Mouse (Mus musculus): Measurements from ENCODE around the gene Olig1. TPM values are rescaled to one million over a fixed set of nuclear protein-coding genes. Genes with fewer than 3 reads are reported as not detected.

The Olig1 gene
- total and polyA plus RNA-seq, 3 experiments, result 0.37 to 0.86 (median 0.49) TPM

DNA sequence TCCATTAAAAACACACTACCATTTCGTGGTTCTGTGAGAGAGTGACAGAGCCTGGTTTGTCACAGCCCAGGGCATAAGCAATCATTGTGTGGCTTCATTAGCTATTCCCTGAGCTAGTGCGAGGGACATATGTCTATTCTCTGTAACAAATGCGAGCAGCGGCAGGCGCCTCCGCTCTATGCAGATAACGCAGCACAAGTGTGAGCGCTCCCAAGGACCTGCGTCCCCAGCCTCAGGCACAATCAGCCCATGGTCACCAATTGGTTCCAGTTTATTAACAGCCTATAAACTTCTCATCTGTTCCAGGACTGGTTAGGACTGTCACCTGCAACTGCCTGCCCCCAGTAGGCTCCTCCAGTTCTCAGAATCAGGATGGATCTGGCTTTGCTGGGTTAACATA is 23.3 kb upstream of the Olig1 start:
- no peak for DNase-seq

DNA sequence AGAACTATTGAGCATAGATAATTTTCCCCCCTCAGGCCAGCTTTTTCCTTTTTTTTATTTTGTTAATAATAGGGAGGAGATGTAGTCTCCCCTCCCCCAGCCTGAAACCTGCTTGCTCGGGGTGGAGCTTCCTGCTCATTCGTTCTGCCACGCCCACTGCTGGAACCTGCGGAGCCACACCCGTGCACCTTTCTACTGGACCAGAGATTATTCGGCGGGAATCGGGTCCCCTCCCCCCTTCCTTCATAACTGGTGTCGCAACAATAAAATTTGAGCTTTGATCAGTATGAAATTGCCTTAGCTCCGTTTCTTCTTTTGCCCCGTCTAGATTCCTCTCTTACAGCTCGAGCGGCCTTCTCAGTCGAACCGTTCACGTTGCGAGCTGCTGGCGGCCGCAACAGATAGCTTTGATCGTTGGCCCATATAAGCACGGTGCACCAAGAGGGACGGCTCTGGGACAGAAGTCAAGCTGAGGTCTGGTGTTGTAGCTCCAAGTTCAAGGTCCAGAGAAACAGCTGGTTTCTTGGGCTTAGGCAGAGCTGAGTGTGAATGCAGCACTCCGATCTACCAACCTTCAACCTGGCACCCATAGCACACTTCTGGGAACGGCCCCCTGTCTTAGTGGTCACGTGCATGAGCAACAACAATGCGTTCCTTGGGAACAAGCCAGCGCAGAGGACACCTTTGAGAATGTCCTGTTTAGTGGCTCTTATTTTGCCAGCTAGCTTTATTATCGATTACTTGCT is 14.0 kb upstream of the Olig1 start:
- peak; percentile 6 for DNase-seq

DNA sequence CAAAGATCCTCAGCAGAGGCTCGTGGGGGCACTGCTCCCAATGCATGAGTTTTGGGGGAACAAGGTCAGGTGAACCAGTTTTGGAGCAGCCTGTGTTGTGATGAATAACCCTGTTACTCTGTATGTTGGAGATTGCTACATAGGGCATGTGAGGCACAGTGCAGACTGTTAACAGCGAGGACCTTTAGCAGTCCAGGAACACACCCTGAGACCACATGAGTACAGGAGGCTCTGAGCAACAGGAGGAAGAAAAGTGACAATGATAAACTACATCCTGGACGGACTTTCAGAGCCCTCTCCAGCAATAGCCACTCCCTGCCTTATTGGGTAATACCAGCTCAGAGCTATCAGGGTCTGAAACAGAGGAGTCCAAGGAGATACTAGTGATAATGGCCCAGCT is 10.6 kb upstream of the Olig1 start:
- DNase-seq, result no peak

DNA sequence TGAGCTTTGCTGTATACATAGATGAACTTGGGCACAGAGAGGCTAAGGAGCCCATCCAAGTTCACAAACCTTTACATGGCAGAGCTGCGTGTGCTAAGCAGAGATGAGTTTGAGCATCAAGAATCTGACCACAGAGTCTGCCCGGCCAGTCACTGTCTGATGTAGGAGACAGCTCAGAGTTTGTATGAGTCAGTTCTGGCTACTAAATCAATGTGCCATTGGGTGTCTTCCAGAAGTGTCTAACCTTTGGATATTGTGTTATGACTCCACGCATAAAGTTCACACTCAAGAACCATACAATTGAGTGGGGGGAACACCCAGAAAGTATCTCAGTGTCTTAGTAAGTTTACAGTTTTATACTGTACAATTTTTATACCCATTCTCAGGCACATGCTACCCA is 8.7 kb upstream of the Olig1 start:
- peak; percentile 11 for DNase-seq

DNA sequence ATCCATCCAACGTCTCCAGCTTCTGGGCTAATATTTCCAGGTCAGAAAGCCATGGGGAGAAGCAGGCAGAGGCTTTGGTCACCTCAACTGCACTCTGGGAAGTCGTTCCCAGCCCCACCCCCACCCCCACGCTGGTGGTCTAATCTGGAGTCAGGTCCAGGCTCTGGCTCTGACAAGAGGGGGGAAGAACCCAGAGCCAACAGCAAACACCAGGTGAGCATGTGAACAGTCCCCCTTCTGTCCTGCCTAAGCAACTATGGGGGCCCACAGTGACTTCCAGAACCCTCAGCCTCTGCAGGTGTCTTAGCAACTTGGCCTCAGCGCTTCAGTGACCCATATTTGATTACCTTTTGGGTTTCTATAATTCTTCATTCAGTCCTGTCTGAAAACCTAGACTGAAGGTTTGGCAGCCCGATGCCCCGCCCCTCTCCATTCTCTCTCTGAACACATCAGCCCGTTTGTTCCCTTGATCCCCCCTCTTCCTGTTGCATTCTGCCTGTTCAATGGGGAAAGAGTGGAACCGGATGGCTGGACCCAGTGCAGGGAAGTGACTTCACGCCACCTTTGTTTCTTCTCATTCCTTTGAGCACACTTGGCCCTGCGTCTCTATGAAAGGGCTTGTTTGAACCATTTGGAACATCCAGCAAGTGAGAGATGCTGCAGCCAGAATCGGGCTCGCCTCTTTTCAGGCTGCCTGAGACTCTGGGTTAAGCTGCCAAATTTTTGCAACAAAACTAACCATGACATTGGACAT is 6.9 kb upstream of the Olig1 start:
- no peak for DNase-seq

DNA sequence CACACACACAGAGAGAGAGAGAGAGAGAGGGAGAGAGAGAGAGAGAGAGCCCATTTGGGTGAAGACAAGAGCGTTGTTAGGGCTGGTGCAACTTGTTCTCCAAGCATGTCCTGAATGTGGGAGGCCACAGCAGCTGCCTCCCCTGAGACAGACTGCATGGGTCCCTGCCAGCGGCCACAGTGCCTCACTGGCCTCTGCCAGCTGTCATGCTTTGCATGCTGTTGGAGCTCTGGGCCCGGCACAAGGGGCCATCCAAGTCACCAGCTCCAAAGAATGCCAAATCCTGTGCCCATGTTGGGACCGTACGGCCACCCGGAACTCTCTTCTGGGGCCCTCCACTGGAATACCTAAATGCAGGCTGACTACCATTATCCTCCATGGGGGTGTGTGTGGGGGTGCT is 3.6 kb upstream of the Olig1 start:
- DNase-seq, result peak; percentile 29

DNA sequence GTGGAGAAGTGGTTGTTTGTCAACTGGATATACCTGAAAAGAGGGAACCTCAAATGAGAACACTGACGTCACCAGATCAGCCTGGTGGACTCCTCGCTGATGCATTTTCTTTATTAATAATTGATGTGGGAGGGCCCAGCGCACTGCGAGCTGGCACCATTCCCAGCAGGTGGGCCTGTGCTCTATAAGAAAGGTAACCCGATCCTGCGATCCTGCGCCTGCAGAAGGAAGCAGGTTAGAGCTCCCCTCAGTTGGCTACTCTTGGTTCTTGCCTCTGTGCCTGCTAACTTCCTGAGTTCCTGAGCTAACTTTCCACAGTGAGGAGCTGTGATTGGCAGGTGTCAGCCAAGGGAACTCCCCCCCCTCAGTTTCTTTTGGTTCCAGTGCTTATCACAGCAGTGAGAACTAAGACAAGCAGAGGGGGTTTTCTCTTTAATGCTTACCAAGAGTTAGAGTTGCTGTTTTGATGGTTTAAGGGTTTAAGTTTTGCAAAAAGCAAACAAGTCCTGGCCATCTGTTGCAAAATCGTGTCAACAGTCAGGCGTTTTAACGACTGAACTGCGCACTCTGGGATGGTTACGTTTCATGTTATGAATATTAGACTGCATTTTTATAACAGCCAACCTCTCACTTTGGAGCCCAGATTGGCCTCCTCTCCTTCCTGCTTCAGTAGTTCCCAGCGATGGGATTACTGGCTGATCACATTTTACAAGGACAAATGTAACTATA is 684 bp upstream of the Olig1 start:
- no peak for DNase-seq

DNA sequence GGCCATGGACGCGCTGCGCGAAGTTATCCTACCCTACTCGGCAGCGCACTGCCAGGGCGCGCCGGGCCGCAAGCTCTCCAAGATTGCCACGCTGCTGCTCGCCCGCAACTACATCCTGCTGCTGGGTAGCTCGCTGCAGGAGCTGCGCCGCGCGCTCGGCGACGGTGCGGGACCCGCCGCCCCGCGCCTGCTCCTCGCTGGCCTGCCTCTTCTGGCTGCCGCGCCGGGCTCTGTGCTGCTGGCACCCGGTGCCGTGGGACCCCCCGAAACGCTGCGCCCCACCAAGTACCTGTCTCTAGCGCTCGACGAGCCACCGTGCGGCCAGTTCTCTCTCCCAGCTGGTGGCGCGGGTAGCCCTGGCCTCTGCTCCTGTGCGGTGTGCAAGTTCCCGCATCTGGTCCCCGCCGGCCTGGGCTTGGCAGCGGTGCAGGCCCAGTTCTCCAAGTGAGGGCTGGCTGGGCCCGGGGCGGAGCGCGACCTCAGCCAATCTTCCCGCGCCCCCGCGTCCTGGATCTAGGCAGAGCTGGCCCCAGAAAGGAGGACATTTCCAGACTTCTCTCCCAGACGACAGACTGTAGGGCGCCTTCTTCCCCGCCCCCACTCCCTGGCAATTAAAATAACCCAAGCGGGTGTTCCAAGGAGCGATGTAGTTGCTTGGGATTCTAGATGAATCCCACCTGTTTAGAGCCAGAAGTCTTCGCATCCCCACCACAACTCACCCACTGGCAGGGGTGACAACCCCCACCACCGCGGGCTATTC is 820 bp downstream of the Olig1 start:
- DNase-seq, result no peak

DNA sequence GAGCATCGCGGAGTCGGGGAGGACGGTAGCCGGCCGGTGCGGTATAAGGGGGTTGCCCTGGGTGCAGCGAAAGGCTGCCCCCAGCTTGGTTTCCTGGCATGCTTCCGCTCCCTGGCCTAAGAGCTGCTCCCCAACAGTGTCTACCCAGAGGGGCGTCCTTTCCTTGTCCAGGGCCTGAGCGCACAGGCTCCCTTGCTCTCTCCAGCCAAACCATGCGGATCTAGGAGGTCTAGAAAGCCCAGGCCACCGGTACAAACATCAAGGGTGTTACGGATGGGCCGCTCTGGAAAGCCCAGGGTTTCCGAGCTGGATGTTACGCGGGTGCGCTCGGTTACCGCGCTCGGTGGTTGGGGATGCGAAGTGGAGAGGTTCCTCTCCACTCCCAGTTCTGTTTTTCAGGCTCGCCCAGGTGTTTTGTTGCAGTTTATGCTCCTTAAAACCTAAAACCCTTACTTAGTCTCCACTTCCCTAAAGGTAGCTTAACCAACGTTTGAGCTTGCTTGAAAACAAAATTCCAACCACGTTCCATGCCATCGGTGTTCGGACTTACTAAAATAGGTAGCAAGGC is 1.5 kb downstream of the Olig1 start:
- no peak for DNase-seq

DNA sequence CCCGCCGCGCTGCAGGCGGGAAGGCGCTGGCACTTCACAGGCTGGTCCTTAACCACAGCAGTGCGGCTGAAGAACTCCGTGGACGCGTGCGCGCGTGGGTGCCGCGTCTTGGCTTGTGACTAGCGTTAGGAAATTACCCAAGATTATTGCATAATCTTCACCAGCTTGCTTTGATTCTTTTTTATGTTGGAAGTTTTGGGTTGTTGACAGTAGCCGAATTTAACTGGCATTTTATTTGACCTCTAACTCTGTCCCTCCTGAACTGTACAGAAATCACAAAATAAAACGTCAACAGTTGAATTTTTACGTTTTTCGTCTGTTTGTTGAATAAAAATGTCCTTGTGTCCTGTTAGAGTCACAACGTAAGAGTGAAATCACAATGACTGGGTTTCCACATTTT is 2.1 kb downstream of the Olig1 start:
- DNase-seq, result peak; percentile 10

DNA sequence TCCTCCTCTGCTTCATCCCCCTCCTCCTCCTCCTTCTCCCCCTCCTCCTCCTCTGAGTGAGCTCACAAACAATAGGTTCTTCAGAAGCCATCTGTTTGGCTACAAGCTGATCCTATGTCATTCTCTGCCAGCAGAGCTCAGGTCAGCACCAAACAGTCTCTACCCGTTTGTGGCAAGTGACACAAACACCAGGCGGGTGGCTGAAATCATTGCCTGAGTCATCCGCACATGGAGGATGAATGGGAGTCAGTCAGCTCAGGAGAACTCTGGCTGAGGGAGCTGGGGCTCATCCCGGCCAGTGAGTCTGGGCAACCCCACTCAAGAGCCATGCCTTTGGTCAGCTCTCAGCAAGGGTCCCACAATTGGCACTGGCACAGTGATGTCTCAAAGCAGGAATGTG is 10.9 kb downstream of the Olig1 start:
- peak; percentile 56 for DNase-seq

DNA sequence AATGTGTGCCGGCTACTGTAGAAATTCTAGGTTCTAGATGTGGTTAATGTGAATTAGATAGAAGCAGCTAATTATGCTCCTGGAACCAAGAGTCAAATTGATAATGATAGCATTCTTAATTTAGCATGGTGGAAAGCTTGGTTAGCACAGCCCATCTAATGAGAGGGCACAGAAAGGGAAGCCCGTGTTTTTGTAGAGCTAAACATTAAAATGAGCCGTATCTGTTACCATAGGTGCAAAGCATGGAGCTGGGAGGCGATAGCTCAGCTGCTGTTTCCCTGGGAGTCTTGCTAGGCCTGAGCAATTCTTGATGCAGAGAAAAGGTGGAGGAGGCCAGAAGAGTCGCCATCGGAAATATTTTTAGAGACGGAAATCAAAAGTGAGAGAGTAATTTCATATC is 22.5 kb downstream of the Olig1 start:
- no peak for DNase-seq

DNA sequence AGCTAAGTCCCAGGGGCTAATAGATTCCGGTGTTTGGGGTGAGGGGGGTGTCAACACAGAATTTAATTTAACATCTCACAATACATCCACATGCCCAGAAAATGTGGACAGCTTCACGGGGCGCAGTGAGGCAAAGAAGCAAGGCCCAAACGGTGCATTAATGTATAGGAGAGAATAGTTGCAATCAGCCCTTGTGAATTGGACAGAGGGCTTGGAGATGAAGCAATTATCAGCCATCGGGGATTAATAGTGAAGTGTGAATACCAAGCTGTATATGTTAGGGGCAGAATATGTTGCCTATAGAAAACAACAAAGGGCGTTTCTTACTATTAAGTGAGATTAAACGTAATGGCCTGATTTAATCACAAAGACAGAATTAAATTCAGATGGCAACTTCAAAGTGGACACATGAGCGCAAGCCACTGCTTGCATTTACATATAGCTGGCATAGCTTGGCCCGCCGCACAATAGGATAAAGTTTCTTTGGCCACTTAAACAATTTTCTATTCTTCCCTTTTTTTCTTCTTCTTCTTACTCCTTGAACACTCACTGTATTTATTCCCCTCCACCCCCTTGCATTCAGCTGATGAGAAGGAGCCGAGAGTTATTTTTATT is 23.3 kb downstream of the Olig1 start:
- DNase-seq, result no peak

DNA sequence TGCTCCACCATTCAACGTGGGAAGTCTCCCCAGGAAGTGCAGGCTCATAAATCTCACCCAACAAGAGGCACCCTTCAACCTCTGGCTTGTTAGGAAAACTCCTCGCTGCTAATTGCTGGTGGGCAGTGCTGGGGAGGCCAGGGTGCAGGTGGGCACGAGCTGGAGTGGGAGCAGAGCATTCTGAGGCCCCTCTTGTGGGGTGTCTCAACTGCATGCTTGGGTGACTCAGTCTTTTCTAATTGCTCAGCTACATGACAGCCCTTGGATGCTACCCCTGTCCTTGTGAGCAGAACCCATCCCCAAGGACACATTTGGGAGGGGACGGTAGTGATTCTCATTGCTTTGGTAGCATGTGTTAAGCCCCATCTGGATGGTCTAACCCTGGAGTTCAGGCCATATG is 28.2 kb downstream of the Olig1 start:
- peak; percentile 61 for DNase-seq

DNA sequence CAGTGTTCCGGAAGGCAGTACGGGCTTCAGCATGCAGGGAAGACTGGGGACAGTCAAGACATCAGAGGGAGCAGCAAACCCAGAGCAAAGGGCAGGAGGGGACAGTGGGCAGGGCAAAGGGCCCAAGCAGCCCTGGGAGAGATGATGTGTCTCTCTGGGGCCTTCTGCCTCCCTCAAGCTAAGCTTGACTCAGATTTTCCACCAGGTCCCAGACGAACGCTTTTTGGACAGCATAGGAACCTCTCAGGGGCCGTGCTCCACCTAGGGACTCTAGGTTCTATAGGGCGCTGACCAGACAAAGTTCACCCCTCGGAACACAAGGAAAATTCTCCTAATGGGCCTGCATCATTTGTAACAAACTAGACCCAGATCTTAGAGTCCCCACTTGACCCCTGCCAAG is 29.8 kb downstream of the Olig1 start:
- no peak for DNase-seq

DNA sequence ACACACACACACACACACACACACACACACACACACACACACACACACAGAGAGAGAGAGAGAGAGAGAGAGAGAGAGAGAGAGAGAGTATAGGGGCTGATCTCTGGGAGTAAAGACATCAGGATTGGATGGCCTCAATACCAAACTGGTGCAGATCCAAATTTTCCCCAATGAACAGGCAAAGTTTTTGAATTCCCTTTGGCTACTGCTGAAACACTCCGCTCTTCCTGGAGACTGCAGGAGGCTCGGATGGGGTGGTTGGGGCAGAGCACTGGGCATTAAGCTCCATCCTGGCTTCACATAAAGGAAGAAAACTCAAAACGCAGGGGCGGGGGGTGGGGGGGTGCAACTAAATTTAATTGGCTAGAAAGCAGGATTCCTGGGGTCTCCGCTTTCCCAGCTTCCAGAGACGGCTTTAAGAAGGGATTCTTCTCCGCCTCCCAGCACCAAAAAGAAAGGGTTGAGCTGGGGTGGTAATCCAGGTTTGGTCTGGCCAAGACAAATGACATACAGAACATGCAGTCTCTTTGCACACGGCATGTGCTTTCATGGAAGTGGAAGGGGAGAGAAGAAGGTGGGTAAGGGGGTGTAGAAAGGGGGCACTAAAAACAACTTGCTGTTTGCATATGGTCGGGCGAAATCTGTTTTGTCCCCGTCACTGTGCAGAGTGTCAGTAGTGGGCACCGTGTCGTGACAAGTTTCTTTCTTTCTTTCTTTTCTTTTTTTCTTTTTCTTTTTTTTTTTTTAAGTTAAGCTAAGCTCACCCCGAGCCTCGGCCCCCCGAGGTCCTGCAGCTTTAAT is 31.3 kb downstream of the Olig1 start:
- DNase-seq, result no peak

DNA sequence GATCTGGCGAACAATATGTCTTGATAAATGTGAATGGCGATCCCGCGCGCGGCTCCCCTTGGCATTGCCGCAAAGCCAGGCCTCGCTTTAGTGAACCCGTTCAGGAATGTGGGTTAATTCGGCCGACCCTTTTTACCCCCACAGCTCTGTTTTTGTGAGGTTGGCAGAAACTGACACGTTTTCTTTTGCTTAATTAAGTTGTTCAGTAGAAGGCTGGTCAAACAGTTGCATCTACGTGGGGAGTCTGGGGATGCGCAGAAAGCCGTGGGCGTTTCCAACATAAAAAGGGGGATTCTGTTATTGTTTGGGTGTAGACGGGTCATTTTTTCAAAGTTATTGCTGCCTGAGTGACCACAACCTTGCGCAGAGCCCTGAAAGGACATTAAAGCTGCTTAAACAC is 31.9 kb downstream of the Olig1 start:
- DNase-seq, result no peak

DNA sequence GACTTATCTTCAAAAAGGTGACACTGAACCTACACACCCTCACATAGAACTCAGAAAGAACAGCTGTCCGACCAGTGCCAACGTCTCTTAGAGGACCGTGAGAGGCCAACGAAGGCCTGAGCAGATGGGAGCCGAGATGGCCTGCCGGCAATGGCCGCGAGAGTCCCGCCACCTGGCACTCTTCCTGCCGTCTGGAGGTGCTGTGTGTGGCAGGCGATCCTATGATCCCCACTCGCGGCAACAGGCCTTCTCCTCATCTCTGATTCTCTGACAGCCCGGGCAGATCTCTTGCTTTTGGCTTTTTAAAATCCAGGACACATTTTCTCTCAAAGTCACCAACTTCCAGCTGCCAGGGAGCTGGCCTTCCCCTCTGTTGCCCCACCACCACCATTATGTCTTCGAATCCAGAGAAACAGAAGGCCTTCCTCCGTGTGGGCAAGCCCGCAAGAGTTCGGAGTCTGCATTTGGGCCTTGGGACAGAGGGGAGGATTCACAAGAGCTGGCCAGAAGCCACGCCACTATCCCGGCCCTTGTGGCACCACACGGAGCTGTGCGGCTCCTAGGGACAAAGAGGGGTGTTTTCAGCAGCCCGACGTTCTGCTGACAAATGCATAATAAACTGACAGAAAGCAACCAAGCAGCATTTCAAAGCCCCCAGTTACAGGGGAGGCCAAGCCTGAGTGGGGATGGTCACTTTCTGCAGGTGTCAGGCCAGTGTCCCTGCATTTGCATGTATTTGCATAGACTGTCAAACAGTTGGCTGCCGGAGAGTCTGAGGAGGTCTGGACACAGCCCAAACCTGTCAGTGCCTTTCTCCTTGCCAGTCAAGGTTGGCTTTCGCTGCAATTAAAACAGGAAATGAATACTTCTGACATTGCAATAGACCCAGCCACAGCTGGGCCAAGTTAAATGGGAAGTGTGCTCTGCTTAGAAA is 34.5 kb downstream of the Olig1 start:
- peak; percentile 75 for DNase-seq

DNA sequence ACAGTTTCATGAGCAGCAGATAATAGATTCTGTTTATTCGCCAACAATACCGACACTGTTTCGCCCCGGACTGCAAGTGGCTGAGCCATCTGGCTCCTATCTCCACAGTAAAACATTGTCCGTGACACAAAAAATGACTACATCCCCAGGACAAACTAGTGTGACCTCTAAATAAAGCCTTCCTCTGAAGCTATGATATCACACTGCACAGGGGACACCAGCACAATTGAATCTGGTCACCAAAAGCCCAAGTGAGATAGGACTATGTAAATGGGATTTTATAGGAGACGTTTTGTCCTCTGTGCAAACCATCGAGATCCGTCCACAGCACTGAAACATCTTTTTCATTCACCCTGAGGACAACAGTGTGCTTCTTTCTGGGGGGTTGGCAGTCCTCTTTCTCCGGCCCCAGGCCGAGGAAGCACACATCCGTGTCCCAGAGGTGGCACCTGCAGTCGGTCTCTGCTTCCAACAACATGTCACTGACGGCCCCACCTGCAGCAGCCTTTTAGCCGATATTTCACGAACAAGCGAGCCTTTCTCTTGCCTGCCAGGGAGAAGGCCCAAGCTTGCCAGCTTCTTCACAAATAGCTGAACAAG is 36.0 kb downstream of the Olig1 start:
- DNase-seq, result no peak
